Mouse (Mus musculus): ENCODE results near the gene Rpl27a. TPM values are rescaled to one million over a fixed set of nuclear protein-coding genes. Genes with fewer than 3 reads are reported as not detected.

Rpl27a gene
- polyA plus RNA-seq, 1 experiment from 2014 or later, result 91.4 TPM

DNA sequence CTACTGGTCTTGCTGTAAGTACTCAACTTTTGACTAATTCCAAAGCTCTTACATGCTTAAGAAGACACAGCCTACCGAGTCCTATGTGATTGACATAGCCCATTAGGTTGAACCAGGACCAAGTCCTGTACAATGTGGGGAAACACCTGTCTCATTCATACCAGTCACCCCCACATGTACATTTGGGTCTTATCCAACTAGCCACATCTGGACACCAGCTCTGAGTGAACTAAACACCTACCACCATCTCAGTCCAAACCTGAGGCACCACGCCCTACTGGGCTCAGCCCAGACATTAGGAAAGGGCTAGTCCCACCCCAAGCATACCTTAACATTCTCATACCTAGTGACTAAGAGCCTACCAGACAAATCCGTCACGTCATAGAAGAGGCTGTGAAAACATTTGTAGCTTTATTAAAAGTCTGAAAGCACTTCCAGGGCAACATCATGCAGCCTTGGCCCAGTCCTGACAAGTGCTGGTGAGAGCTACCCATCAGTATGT, 49.5 kb downstream of the Rpl27a start:
- no peak overlapping the region for H3K4me2 ChIP-seq (replicated peaks)
- ATAC-seq (ENCODE audit: low FRiP score) (no peak), DNase-seq (ENCODE audit: low spot score) (no peak)
- no peak overlapping the region for H3K9ac ChIP-seq
- H3K9me3 ChIP-seq (ENCODE audit: control insufficient read depth, low read length), result no peaks in the 10 kb centered on the region
- no peaks in the 10 kb centered on the region for H3K4me1 ChIP-seq (replicated peaks; ENCODE audit: control insufficient read depth, insufficient read depth, low read length)
- H3K27ac ChIP-seq, result no peak overlapping the region
- no peak overlapping the region for H3K4me3 ChIP-seq (replicated peaks; ENCODE audit: low read length)
- WGBS, result 94% methylated on average over 4 of the region's 4 CpGs
- no peaks in the 10 kb centered on the region for H3K27me3 ChIP-seq (ENCODE audit: control insufficient read depth, insufficient read depth, low read length)
- H3K36me3 ChIP-seq (replicated peaks; ENCODE audit: control insufficient read depth, insufficient read depth), result no peaks in the 10 kb centered on the region

Small RNAs within 50 kb of the gene (microRNA-seq; reads per million reads assigned to microRNA genes)
- not detected for gene Gm47284

Other genes with a start within 250 kb of the Rpl27a start
- gene Stk33, start 80.1 kb upstream of the Rpl27a start, polyA plus RNA-seq (2014; fragmentation: Nextera tagmentation; extraction: Ambion mirVana), result 7.4 and 7.8 TPM in 2 replicates
- 0.82 and 1.2 TPM in 2 replicates for gene Trim66, start 11.0 kb upstream of the Rpl27a start, polyA plus RNA-seq (2014; fragmentation: Nextera tagmentation; extraction: Ambion mirVana)
- gene St5, start 184.5 kb downstream of the Rpl27a start, polyA plus RNA-seq (2014; fragmentation: Nextera tagmentation; extraction: Ambion mirVana), result 23.4 and 24.0 TPM in 2 replicates
- gene Akip1, start 184.5 kb downstream of the Rpl27a start, polyA plus RNA-seq (2014; fragmentation: Nextera tagmentation; extraction: Ambion mirVana), result 12.7 and 13.0 TPM in 2 replicates
- 0.70 TPM in 1 of 2 replicates, not detected in the other for gene BC051019, start 204.7 kb downstream of the Rpl27a start, polyA plus RNA-seq (2014; fragmentation: Nextera tagmentation; extraction: Ambion mirVana)
- gene Ascl3, start 212.6 kb downstream of the Rpl27a start, polyA plus RNA-seq (2014; fragmentation: Nextera tagmentation; extraction: Ambion mirVana), result not detected in 2 replicates
- gene Tmem9b, start 233.7 kb downstream of the Rpl27a start, polyA plus RNA-seq (2014; fragmentation: Nextera tagmentation; extraction: Ambion mirVana), result 149 TPM in 2 replicates

Data from hindbrain, embryonic 14.5 days (tissue).